Mouse (Mus musculus) heart, embryonic 12.5 days (tissue): ENCODE measurements around the gene Jmjd8. TPM values are rescaled to one million over a fixed set of nuclear protein-coding genes. Genes with fewer than 3 reads are reported as not detected.
"Not testable (repeated sequence)": the region's sequence is repeated elsewhere in the genome, so short reads cannot be mapped to it uniquely, and the experiment has no call there.

Experiments
- ATAC-seq: fragments of 200-750 bp; cut with Nextera tagmentation; 2 replicates; pipeline ENCODE4 v1.8.0; 2017; ENCODE audit warnings: moderate TSS enrichment, moderate library complexity; ENCODE audit not compliant: insufficient number of reproducible peaks, low FRiP score
- H3K27ac ChIP-seq: fragments of 300-500 bp; sonication (generic); 2 replicates; pipeline ENCODE4 v1.5.1; 2016; ENCODE audit warnings: mild to moderate bottlenecking, moderate library complexity; ENCODE audit not compliant: poor library complexity, severe bottlenecking
- H3K27me3 ChIP-seq: fragments of 300-500 bp; sonication (generic); replicated peaks from 2 replicates; pipeline ENCODE4 v1.6.1; 2016; ENCODE audit warnings: mild to moderate bottlenecking, moderate library complexity
- H3K36me3 ChIP-seq: fragments of 300-500 bp; sonication (generic); 2 replicates; pipeline ENCODE4 v1.6.1; 2016; ENCODE audit warnings: mild to moderate bottlenecking, moderate library complexity
- H3K4me1 ChIP-seq: fragments of 300-500 bp; sonication (generic); replicated peaks from 2 replicates; pipeline ENCODE4 v1.6.1; 2016; ENCODE audit warnings: mild to moderate bottlenecking
- H3K4me2 ChIP-seq: fragments of 300-500 bp; sonication (generic); 2 replicates; pipeline ENCODE4 v1.6.1; 2016; ENCODE audit warnings: mild to moderate bottlenecking, moderate library complexity
- H3K4me3 ChIP-seq: fragments of 300-500 bp; sonication (generic); 2 replicates; pipeline ENCODE4 v1.5.1; 2016; ENCODE audit warnings: mild to moderate bottlenecking
- H3K9ac ChIP-seq: fragments of 300-500 bp; sonication (generic); 2 replicates; pipeline ENCODE4 v1.6.1; 2016; ENCODE audit warnings: mild to moderate bottlenecking, moderate library complexity
- H3K9me3 ChIP-seq: fragments of 300-500 bp; sonication (generic); replicated peaks from 2 replicates; pipeline ENCODE4 v1.6.1; 2016; ENCODE audit warnings: mild to moderate bottlenecking, moderate library complexity
- WGBS: fragments of 180-500 bp; shearing (Covaris S2); methylation state at CpG from one replicate; pipeline ENCODE4 v1.1.7; 2016; 5-methylcytosine and 5-hydroxymethylcytosine counted together
- polyA plus RNA-seq: library from polyadenylated mRNA; unstranded; fragments of >200 nt; fragmentation: Nextera tagmentation; extraction: Ambion mirVana; gene quantifications from 2 replicates; pipeline ENCODE4 v1.2.1, GENCODE M21; 2016

Jmjd8 gene
- polyA plus RNA-seq, 1 experiment from 2014 or later: 38.1 TPM

DNA sequence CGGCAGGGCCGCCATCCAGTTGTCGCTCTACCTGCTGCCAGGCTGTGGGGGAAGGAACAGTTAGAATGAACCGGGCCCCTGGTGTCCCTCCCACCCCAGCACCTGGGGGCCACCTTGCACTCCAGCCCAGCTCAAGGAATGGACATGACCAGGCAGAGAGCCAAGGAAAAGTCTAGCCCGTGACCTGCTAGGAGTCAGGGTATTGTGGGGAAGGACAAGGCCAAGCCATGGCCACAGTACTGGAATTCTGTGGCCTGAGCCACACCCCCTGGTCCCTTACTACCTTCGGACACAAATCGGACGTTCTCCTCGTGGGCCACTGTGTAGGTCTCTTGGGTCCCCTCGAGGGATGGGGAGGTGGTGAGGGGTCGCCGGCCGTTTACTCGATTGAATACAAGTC lies 35.6 kb downstream of the Jmjd8 start:
- Histone ChIP-seq H3K27ac (no peak overlapping the region), H3K4me2 (no peak overlapping the region), H3K27me3 (no peaks in the 10 kb centered on the region), H3K4me1 (peaks cover 51% of the 10 kb centered on the region), H3K9ac (no peak overlapping the region), H3K4me3 (no peak overlapping the region), H3K36me3 (peaks cover 29% of the 10 kb centered on the region), H3K9me3 (no peaks in the 10 kb centered on the region)
- no peak for ATAC-seq
- WGBS: 92% methylated on average over 14 of the region's 14 CpGs

DNA sequence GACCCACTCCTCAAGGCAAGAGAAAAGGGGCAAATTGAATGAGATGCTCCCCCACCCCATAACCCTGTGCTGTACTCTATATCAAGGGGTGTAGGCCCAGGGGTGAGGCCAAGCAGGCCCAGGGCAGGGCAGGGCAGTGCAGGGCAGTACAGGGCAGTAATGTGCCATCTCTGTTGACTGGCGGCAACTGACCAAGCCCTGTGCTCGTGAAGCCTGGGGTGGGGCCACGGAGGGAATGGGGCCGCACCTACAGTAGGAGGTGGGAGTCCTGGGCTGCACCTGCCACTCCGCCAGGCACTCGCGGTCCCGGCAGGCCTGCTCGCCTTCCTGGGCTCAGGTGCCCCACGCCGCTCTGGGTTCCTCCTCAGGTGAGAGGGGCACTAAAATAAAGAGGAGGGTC lies 36.6 kb downstream of the Jmjd8 start:
- Histone ChIP-seq H3K27ac (no peak overlapping the region), H3K4me1 (peaks cover 49% of the 10 kb centered on the region), H3K9me3 (no peaks in the 10 kb centered on the region), H3K4me3 (no peak overlapping the region), H3K9ac (peak overlapping the region; percentile 35; the same call in 1 of the 2 replicates), H3K36me3 (peaks cover 29% of the 10 kb centered on the region), H3K4me2 (no peak overlapping the region), H3K27me3 (no peaks in the 10 kb centered on the region)
- 85% methylated on average over 11 of the region's 11 CpGs for WGBS
- ATAC-seq: no peak

DNA sequence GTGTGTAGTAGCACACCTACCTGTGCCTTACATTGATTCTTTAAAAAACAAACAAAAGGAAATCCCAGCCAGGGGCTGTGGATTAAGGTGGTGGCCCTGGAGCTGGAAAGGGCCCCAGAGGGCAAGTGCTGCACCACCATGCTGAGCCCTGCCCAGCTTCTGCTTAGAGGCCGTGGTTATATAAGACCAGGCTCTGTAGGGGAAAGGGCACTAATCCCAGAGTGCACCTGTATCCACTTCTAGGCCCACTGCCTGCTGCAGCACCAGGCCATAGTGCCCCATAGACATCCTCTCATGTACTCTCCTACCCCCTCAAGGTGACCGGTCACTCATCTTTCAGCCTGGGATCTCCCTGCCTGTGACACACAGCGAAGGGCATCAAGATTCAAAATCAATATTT lies 37.5 kb downstream of the Jmjd8 start:
- WGBS: 92% methylated on average over 3 of the region's 3 CpGs
- no peak overlapping the region for H3K27ac ChIP-seq
- H3K36me3 ChIP-seq: peaks cover 29% of the 10 kb centered on the region
- H3K4me1 ChIP-seq: peaks cover 41% of the 10 kb centered on the region
- H3K4me2 ChIP-seq: peak overlapping the region; percentile 89
- no peak for ATAC-seq
- no peaks in the 10 kb centered on the region for H3K9me3 ChIP-seq
- no peak overlapping the region for H3K4me3 ChIP-seq
- H3K27me3 ChIP-seq: no peaks in the 10 kb centered on the region
- H3K9ac ChIP-seq: 0 out of 2 replicates have a peak overlapping the region, but pooled peaks have one; percentile 35

- Histone ChIP-seq H3K9me3 (no peaks in the 10 kb centered on the region), H3K4me2 (peak overlapping the region; percentile 89), H3K27ac (peak overlapping the region; percentile 94)
Observed at GRCm38 (mm10) chr17:25867509-25867835, 38.8 kb downstream of the Jmjd8 start.

GRCm38 (mm10) chr17:25867836-25868600 lies 39.4 kb downstream of the Jmjd8 start:
- Histone ChIP-seq H3K9me3 (no peaks in the 10 kb centered on the region), H3K27me3 (no peaks in the 10 kb centered on the region), H3K4me1 (peaks cover 31% of the 10 kb centered on the region), H3K4me2 (peak overlapping the region; percentile 89), H3K36me3 (peaks cover 29% of the 10 kb centered on the region), H3K4me3 (peak overlapping the region; percentile 78), H3K9ac (peak overlapping the region; percentile 93), H3K27ac (peak overlapping the region; percentile 94)
- ATAC-seq: peak; percentile 68
- under 1% methylated on average over 42 of the region's 42 CpGs for WGBS

More at GRCm38 (mm10) chr17:25867509-25867835, 38.8 kb downstream of the Jmjd8 start:
- Histone ChIP-seq H3K27me3 (no peaks in the 10 kb centered on the region), H3K4me3 (peak overlapping the region; percentile 78), H3K9ac (peak overlapping the region; percentile 93), H3K4me1 (peaks cover 31% of the 10 kb centered on the region), H3K36me3 (peaks cover 29% of the 10 kb centered on the region)
- WGBS: 14% methylated on average over 7 of the region's 7 CpGs
- ATAC-seq: peak; percentile 24; the same call in 1 of the 2 replicates

DNA sequence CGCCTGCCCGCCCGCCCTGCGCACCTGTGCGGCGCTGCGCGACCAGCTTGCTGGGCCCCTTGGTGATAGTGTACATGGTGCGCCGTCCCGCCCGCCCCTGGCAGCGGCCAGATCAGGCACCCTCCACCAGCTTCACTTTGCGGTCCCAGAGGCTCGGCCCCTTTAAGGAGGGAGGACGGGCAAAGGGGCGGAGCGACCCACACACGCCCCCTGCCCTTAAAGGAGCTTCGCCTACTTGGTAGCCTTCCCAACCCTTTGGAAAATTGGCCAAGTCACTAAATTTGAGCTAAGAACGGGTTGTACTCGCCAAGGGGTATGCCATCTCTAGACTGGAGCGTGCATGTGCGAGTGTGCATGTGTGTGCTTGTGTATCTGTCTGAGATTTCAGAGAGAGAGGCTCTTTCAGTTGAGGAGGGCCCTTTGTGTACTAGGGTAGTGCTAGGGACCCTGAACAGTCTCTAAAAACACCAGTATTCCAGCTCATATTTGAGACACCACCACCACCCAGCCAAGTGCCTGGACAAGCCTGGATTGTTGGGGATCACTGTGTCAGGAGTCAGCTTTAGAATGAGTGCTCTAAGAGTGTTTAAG lies 40.0 kb downstream of the Jmjd8 start, which contains the start of gene Mcrip2:
Gene Mcrip2, minus strand, starts transcription at position 164 of the 591 bp plus-strand sequence.
- peak within 1 kb of the TSS; percentile 93 for H3K9ac ChIP-seq
- peak within 1 kb of the TSS; percentile 78 for H3K4me3 ChIP-seq
- no peaks in the 10 kb centered on the region for H3K27me3 ChIP-seq
- peaks cover 27% of the 10 kb centered on the region for H3K36me3 ChIP-seq
- peak within 1 kb of the TSS; percentile 89 for H3K4me2 ChIP-seq
- H3K9me3 ChIP-seq: no peaks in the 10 kb centered on the region
- peak within 1 kb of the TSS; percentile 94 for H3K27ac ChIP-seq
- WGBS: under 1% methylated on average over 24 of the region's 24 CpGs
- H3K4me1 ChIP-seq: peaks cover 31% of the 10 kb centered on the region
- peak; percentile 81 for ATAC-seq

GRCm38 (mm10) chr17:25869498-25869897 lies 40.8 kb downstream of the Jmjd8 start:
- no peak overlapping the region for H3K27ac ChIP-seq
- H3K4me2 ChIP-seq: no peak overlapping the region
- H3K4me1 ChIP-seq: peaks cover 39% of the 10 kb centered on the region
- ATAC-seq: no peak
- no peaks in the 10 kb centered on the region for H3K27me3 ChIP-seq
- H3K4me3 ChIP-seq: no peak overlapping the region
- 90% methylated on average over 8 of the region's 8 CpGs for WGBS
- H3K9ac ChIP-seq: no peak overlapping the region
- H3K36me3 ChIP-seq: peaks cover 19% of the 10 kb centered on the region
- no peaks in the 10 kb centered on the region for H3K9me3 ChIP-seq

DNA sequence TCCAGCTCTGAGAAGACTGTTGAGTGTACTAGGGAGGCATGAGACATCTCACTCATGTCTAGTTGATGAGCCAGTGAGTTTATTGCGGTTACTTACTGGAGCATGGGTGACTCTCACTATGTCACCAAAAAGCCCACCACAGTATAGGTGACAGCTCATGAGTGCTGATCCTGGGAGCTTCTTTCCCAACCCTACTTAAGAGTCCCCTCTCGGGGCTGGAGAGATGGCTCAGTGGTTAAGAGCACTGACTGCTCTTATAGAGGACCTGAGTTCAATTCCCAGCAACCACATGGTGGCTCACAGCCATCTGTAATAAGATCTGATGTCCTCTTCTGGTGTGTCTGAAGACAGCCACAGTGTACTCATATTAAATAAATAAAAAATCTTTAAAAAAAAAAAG lies 41.3 kb downstream of the Jmjd8 start:
- Histone ChIP-seq H3K4me1 (peaks cover 39% of the 10 kb centered on the region), H3K36me3 (peaks cover 15% of the 10 kb centered on the region)
- ATAC-seq: no peak

GRCm38 (mm10) chr17:25871566-25871965 lies 42.9 kb downstream of the Jmjd8 start:
- H3K36me3 ChIP-seq, H3K4me2 ChIP-seq, H3K9ac ChIP-seq, H3K27ac ChIP-seq, ATAC-seq, H3K27me3 ChIP-seq, H3K4me3 ChIP-seq, H3K9me3 ChIP-seq: not testable (repeated sequence)
- peaks cover 35% of the 10 kb centered on the region for H3K4me1 ChIP-seq

More for the DNA sequence above, 41.3 kb downstream of the Jmjd8 start:
- Histone ChIP-seq H3K9ac (no peak overlapping the region), H3K9me3 (no peaks in the 10 kb centered on the region), H3K27me3 (no peaks in the 10 kb centered on the region), H3K4me2 (no peak overlapping the region), H3K27ac (no peak overlapping the region), H3K4me3 (no peak overlapping the region)
- WGBS: 82% methylated on average over 2 of the region's 2 CpGs

- WGBS: 80% methylated on average over 3 of the region's 3 CpGs
- no peak overlapping the region for H3K9ac ChIP-seq
- no peak for ATAC-seq
Observed at GRCm38 (mm10) chr17:25872676-25873075, 44.0 kb downstream of the Jmjd8 start.

GRCm38 (mm10) chr17:25873405-25874147 lies 44.9 kb downstream of the Jmjd8 start:
- H3K27ac ChIP-seq: peak overlapping the region; percentile 87; the same call in 1 of the 2 replicates
- peaks cover 11% of the 10 kb centered on the region for H3K36me3 ChIP-seq
- H3K9ac ChIP-seq: peak overlapping the region; percentile 83; the same call in 1 of the 2 replicates
- no peaks in the 10 kb centered on the region for H3K9me3 ChIP-seq
- H3K4me2 ChIP-seq: peak overlapping the region; percentile 94
- 75% methylated on average over 11 of the region's 11 CpGs for WGBS
- H3K4me3 ChIP-seq: peak overlapping the region; percentile 88
- H3K4me1 ChIP-seq: peaks cover 31% of the 10 kb centered on the region
- no peak for ATAC-seq
- no peaks in the 10 kb centered on the region for H3K27me3 ChIP-seq

More at GRCm38 (mm10) chr17:25872676-25873075, 44.0 kb downstream of the Jmjd8 start:
- Histone ChIP-seq H3K9me3 (no peaks in the 10 kb centered on the region), H3K4me1 (peaks cover 33% of the 10 kb centered on the region), H3K27ac (no peak overlapping the region), H3K27me3 (no peaks in the 10 kb centered on the region), H3K4me2 (no peak overlapping the region), H3K36me3 (peaks cover 2% of the 10 kb centered on the region), H3K4me3 (no peak overlapping the region)
